ENCODE assay signal across 9 mouse cellular contexts in genomic region chrX:10992211-10993004, GRCm38 (mm10).
DNase-seq lines count a peak whose midpoint lies in the region; ATAC-seq and TF ChIP-seq lines count a peak whose summit lies in the region.
"Had no signal": no experiment of that assay in that cellular context is flagged by ENCODE, and none has a peak within 500 bp of the region (broad histone marks: within the 10 kb centered on the region; RNA-seq: fewer than 3 reads in every experiment).

No protein-coding gene starts in this region.

- no peak overlapping the region for H3K4me3 ChIP-seq in testis, adult 2 months (ENCODE audit: control insufficient read depth, low read depth, low read length)
- peak overlapping the region; percentile 13; the same call in 1 of the 2 replicates for H3K4me3 ChIP-seq in forebrain, embryonic 13.5 days
- H3K4me3 ChIP-seq in hindbrain, embryonic 10.5 days = peak overlapping the region; percentile 40
- peak overlapping the region; percentile 13 for H3K4me3 ChIP-seq in midbrain, embryonic 14.5 days (replicated peaks; ENCODE audit: low read depth, low read length)

- TF ChIP-seq POLR2A in testis, adult 2 months (IDR thresholded peaks at IDR 0.05; ENCODE audit: control insufficient read depth, low read depth, low read length) = no peak

- H3K4me2 ChIP-seq in forebrain, embryonic 13.5 days = peak overlapping the region; percentile 50
- peak overlapping the region; percentile 50 for H3K4me2 ChIP-seq in midbrain, embryonic 14.5 days (ENCODE audit: low read length)

- WGBS in forebrain, embryonic 13.5 days = 25% methylated on average over 19 of the region's 19 CpGs
- whole genome bisulfite sequencing in hindbrain, embryonic 10.5 days = 18% methylated on average over 19 of the region's 19 CpGs
- 22% methylated on average over 19 of the region's 19 CpGs for WGBS in midbrain, embryonic 14.5 days

- H3K4me1 ChIP-seq in testis, adult 2 months (ENCODE audit: control insufficient read depth, insufficient read depth, low read length) = no peaks in the 10 kb centered on the region; the same call in 1 of the 2 replicates
- peaks cover 27% of the 10 kb centered on the region for H3K4me1 ChIP-seq in forebrain, embryonic 13.5 days
- H3K4me1 ChIP-seq in hindbrain, embryonic 10.5 days (replicated peaks) = peaks cover 13% of the 10 kb centered on the region
- peaks cover 17% of the 10 kb centered on the region for H3K4me1 ChIP-seq in midbrain, embryonic 14.5 days (ENCODE audit: control insufficient read depth, insufficient read depth, low read length)

- H3K9me3 ChIP-seq in forebrain, embryonic 13.5 days (replicated peaks) = no peaks in the 10 kb centered on the region
- H3K9me3 ChIP-seq in hindbrain, embryonic 10.5 days = no peaks in the 10 kb centered on the region
- H3K9me3 ChIP-seq in midbrain, embryonic 14.5 days (ENCODE audit: control insufficient read depth, low read length) = no peaks in the 10 kb centered on the region

- peak; percentile 88 for ATAC-seq in forebrain, embryonic 13.5 days
- ATAC-seq in midbrain, embryonic 14.5 days (ENCODE audit: low FRiP score, low TSS enrichment) = peak; percentile 72
- no peak for ATAC-seq in megakaryocyte progenitor cell, adult 5-6 weeks (replicated peaks; ENCODE audit: poor library complexity)

- H3K27me3 ChIP-seq in testis, adult 2 months (ENCODE audit: control insufficient read depth, insufficient read depth, low read length) = no peaks in the 10 kb centered on the region
- H3K27me3 ChIP-seq in forebrain, embryonic 13.5 days = no peaks in the 10 kb centered on the region
- peaks cover 32% of the 10 kb centered on the region for H3K27me3 ChIP-seq in hindbrain, embryonic 10.5 days (ENCODE audit: insufficient read depth, poor library complexity, severe bottlenecking)
- no peaks in the 10 kb centered on the region for H3K27me3 ChIP-seq in midbrain, embryonic 14.5 days (ENCODE audit: control insufficient read depth, insufficient read depth, low read length)

- no peak for TF ChIP-seq CTCF in testis, adult 2 months (IDR thresholded peaks at IDR 0.05; ENCODE audit: control insufficient read depth, insufficient read depth, insufficient replicate concordance, low read depth, low read length)

- H3K36me3 ChIP-seq in testis, adult 2 months (ENCODE audit: control insufficient read depth, insufficient read depth, low read length) = no peaks in the 10 kb centered on the region
- H3K36me3 ChIP-seq in forebrain, embryonic 13.5 days (ENCODE audit: poor library complexity, severe bottlenecking) = no peaks in the 10 kb centered on the region
- no peaks in the 10 kb centered on the region for H3K36me3 ChIP-seq in hindbrain, embryonic 10.5 days
- H3K36me3 ChIP-seq in midbrain, embryonic 14.5 days (ENCODE audit: control insufficient read depth, insufficient read depth, low read length) = no peaks in the 10 kb centered on the region

- 0 out of 2 replicates have a peak overlapping the region, but pooled peaks have one; percentile 36 for H3K27ac ChIP-seq in testis, adult 2 months (ENCODE audit: control insufficient read depth, insufficient read depth, low read depth, low read length)
- peak overlapping the region; percentile 85 for H3K27ac ChIP-seq in forebrain, embryonic 13.5 days
- peak overlapping the region; percentile 88 for H3K27ac ChIP-seq in hindbrain, embryonic 10.5 days
- H3K27ac ChIP-seq in midbrain, embryonic 14.5 days (replicated peaks; ENCODE audit: low read depth, low read length) = peak overlapping the region; percentile 83
- H3K27ac ChIP-seq: macrophage had no signal

- DNase-seq in testis, postnatal 14 days (ENCODE audit: low spot score) = no peak
- peak; percentile 51 for DNase-seq in hindbrain, embryonic 10.5 days (ENCODE audit: low spot score)
- DNase-seq in left cerebral cortex, adult 9 months (ENCODE audit: low spot score in 2 of 2) = peak; percentile 30 to 35
- peak; percentile 77 for DNase-seq in midbrain, embryonic 14.5 days
- no peak for DNase-seq in thymus, postnatal 14 days

- peak overlapping the region; percentile 30; the same call in 1 of the 2 replicates for H3K9ac ChIP-seq in forebrain, embryonic 13.5 days
- H3K9ac ChIP-seq in midbrain, embryonic 14.5 days (replicated peaks; ENCODE audit: low read length) = no peak overlapping the region; the same call in 1 of the 2 replicates

Comparison
In these comparisons a context has a peak if more than half of its experiments do, and no peak if none do; other contexts are left out.
1. H3K27ac ChIP-seq: peak in every context shown above with its lines; median percentile 88 in hindbrain, embryonic 10.5 days; 85 in forebrain, embryonic 13.5 days; 83 in midbrain, embryonic 14.5 days; 36 in testis, adult 2 months.
2. DNase-seq: peak in hindbrain, embryonic 10.5 days (single experiment), left cerebral cortex, adult 9 months (2 of 2) and midbrain, embryonic 14.5 days (single experiment); none in testis, postnatal 14 days (single experiment) and thymus, postnatal 14 days (single experiment).